Mouse (Mus musculus) frontal cortex, postnatal 14 days (tissue): ENCODE data around the gene Vegfa.

Experiments used
- DNase-seq, 2 experiments: peaks; one replicate each; pipeline ENCODE4 v3.0.0; 2022; ENCODE audit warnings: low spot score in 2 of 2

Vegfa gene

GRCm38 (mm10) chr17:46051356-46051755, 19.2 kb upstream of the Vegfa start:
- DNase-seq: no peak

- DNase-seq: no peak
Measured at GRCm38 (mm10) chr17:46049567-46049966, 17.4 kb upstream of the Vegfa start.

GRCm38 (mm10) chr17:46048184-46048583, 16.0 kb upstream of the Vegfa start:
- no peak for DNase-seq

GRCm38 (mm10) chr17:46045742-46046141, 13.6 kb upstream of the Vegfa start:
- DNase-seq: no peak

- no peak for DNase-seq
Measured at GRCm38 (mm10) chr17:46044953-46045352, 12.8 kb upstream of the Vegfa start.

- no peak for DNase-seq
Measured at GRCm38 (mm10) chr17:46042158-46042557, 10.0 kb upstream of the Vegfa start.

- DNase-seq: no peak
Measured at GRCm38 (mm10) chr17:46041679-46042078, 9.5 kb upstream of the Vegfa start.

- DNase-seq: no peak
Measured at GRCm38 (mm10) chr17:46041223-46041622, 9.1 kb upstream of the Vegfa start.

- no peak for DNase-seq
Measured at GRCm38 (mm10) chr17:46040561-46040960, 8.4 kb upstream of the Vegfa start.

- DNase-seq: no peak
Measured at GRCm38 (mm10) chr17:46038906-46039305, 6.7 kb upstream of the Vegfa start.

- DNase-seq: no peak
Measured at GRCm38 (mm10) chr17:46036400-46036799, 4.2 kb upstream of the Vegfa start.

- no peak for DNase-seq
Measured at GRCm38 (mm10) chr17:46034110-46034509, 1.9 kb upstream of the Vegfa start.

- no peak for DNase-seq
Measured at GRCm38 (mm10) chr17:46033607-46034006, 1.4 kb upstream of the Vegfa start.

GRCm38 (mm10) chr17:46033122-46033521, 953 bp upstream of the Vegfa start:
- DNase-seq: no peak

- DNase-seq: peak; percentile 40 to 51
Measured at GRCm38 (mm10) chr17:46031621-46032211, 453 bp downstream of the Vegfa start.

GRCm38 (mm10) chr17:46030731-46031620, 1.2 kb downstream of the Vegfa start:
- DNase-seq: peak; percentile 45 to 58

GRCm38 (mm10) chr17:46030323-46030730, 1.8 kb downstream of the Vegfa start:
- peak in 1 of 2 experiments; percentile 37 for DNase-seq

GRCm38 (mm10) chr17:46029554-46030207, 2.5 kb downstream of the Vegfa start:
- no peak for DNase-seq

- DNase-seq: no peak
Measured at GRCm38 (mm10) chr17:46029052-46029553, 3.1 kb downstream of the Vegfa start.

GRCm38 (mm10) chr17:46028210-46029051, 3.7 kb downstream of the Vegfa start:
- no peak for DNase-seq
